Mouse (Mus musculus): ENCODE results near the gene Adgrg5. TPM values are rescaled to one million over a fixed set of nuclear protein-coding genes. Genes with fewer than 3 reads are reported as not detected.

The Adgrg5 gene
- polyA plus RNA-seq, 1 experiment, result not detected

GRCm38 (mm10) chr8:94978131-94978530, 54.6 kb downstream of the Adgrg5 start:
- TF ChIP-seq CTCF (IDR thresholded peaks at IDR 0.05; ENCODE audit: low read depth, low read length) (no peak), POLR2A (IDR thresholded peaks at IDR 0.05; ENCODE audit: borderline replicate concordance, low read depth, low read length) (no peak)
- Histone ChIP-seq H3K4me3 (ENCODE audit: insufficient read depth, low read length) (no peak overlapping the region), H3K27ac (ENCODE audit: insufficient read depth, low read depth, low read length) (no peak overlapping the region), H3K4me1 (ENCODE audit: control insufficient read depth, insufficient read depth, low read length) (no peaks in the 10 kb centered on the region)

GRCm38 (mm10) chr8:94978593-94979319, 55.3 kb downstream of the Adgrg5 start:
- H3K4me1 ChIP-seq (ENCODE audit: control insufficient read depth, insufficient read depth, low read length), result no peaks in the 10 kb centered on the region
- no peak overlapping the region for H3K4me3 ChIP-seq (ENCODE audit: insufficient read depth, low read length)
- H3K27ac ChIP-seq (ENCODE audit: insufficient read depth, low read depth, low read length), result no peak overlapping the region
- TF ChIP-seq CTCF (IDR thresholded peaks at IDR 0.05; ENCODE audit: low read depth, low read length), result no peak
- TF ChIP-seq POLR2A (IDR thresholded peaks at IDR 0.05; ENCODE audit: borderline replicate concordance, low read depth, low read length), result no peak

GRCm38 (mm10) chr8:94980176-94980575, 56.7 kb downstream of the Adgrg5 start:
- Histone ChIP-seq H3K27ac (ENCODE audit: insufficient read depth, low read depth, low read length) (no peak overlapping the region), H3K4me1 (ENCODE audit: control insufficient read depth, insufficient read depth, low read length) (no peaks in the 10 kb centered on the region), H3K4me3 (ENCODE audit: insufficient read depth, low read length) (no peak overlapping the region)
- TF ChIP-seq POLR2A (IDR thresholded peaks at IDR 0.05; ENCODE audit: borderline replicate concordance, low read depth, low read length) (no peak), CTCF (IDR thresholded peaks at IDR 0.05; ENCODE audit: low read depth, low read length) (no peak)

DNA sequence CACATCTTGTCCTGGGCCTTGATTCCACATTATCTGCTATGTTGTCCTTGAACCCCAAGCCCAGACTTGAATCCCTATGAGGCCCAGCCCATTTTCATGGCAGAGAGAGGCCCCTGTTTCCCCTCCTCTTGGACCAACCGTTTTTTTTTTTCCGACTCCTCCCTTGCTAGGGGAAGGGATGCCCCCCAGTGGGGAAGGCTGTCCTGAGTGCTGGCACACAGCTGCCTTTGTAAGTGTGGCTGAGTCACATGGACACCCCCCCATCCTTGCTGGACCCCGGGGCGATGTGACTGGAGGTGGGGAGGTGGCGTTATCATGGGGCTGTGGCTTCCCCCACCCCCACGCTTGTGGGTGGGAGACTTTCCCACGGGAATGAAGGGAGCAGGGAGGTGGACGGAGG, 57.5 kb downstream of the Adgrg5 start:
- Histone ChIP-seq H3K4me3 (ENCODE audit: insufficient read depth, low read length) (no peak overlapping the region), H3K27ac (ENCODE audit: insufficient read depth, low read depth, low read length) (no peak overlapping the region), H3K4me1 (ENCODE audit: control insufficient read depth, insufficient read depth, low read length) (no peaks in the 10 kb centered on the region)
- TF ChIP-seq CTCF (IDR thresholded peaks at IDR 0.05; ENCODE audit: low read depth, low read length) (no peak), POLR2A (IDR thresholded peaks at IDR 0.05; ENCODE audit: borderline replicate concordance, low read depth, low read length) (no peak)

GRCm38 (mm10) chr8:94981848-94982247, 58.4 kb downstream of the Adgrg5 start:
- Histone ChIP-seq H3K4me1 (ENCODE audit: control insufficient read depth, insufficient read depth, low read length) (no peaks in the 10 kb centered on the region), H3K4me3 (ENCODE audit: insufficient read depth, low read length) (no peak overlapping the region), H3K27ac (ENCODE audit: insufficient read depth, low read depth, low read length) (no peak overlapping the region)
- TF ChIP-seq POLR2A (IDR thresholded peaks at IDR 0.05; ENCODE audit: borderline replicate concordance, low read depth, low read length) (no peak), CTCF (IDR thresholded peaks at IDR 0.05; ENCODE audit: low read depth, low read length) (no peak)

- no peak for TF ChIP-seq CTCF (IDR thresholded peaks at IDR 0.05; ENCODE audit: low read depth, low read length)
- TF ChIP-seq POLR2A (IDR thresholded peaks at IDR 0.05; ENCODE audit: borderline replicate concordance, low read depth, low read length), result no peak
- no peak overlapping the region for H3K27ac ChIP-seq (ENCODE audit: insufficient read depth, low read depth, low read length)
- no peak overlapping the region for H3K4me3 ChIP-seq (ENCODE audit: insufficient read depth, low read length)
- H3K4me1 ChIP-seq (ENCODE audit: control insufficient read depth, insufficient read depth, low read length), result no peaks in the 10 kb centered on the region
These were observed 59.7 kb downstream of the Adgrg5 start for GRCm38 (mm10) chr8:94983146-94983545.

- Histone ChIP-seq H3K4me1 (ENCODE audit: control insufficient read depth, insufficient read depth, low read length) (no peaks in the 10 kb centered on the region), H3K4me3 (ENCODE audit: insufficient read depth, low read length) (no peak overlapping the region), H3K27ac (ENCODE audit: insufficient read depth, low read depth, low read length) (no peak overlapping the region)
- no peak for TF ChIP-seq CTCF (IDR thresholded peaks at IDR 0.05; ENCODE audit: low read depth, low read length)
- TF ChIP-seq POLR2A (IDR thresholded peaks at IDR 0.05; ENCODE audit: borderline replicate concordance, low read depth, low read length), result no peak
These were observed 60.5 kb downstream of the Adgrg5 start for GRCm38 (mm10) chr8:94983881-94984516.

DNA sequence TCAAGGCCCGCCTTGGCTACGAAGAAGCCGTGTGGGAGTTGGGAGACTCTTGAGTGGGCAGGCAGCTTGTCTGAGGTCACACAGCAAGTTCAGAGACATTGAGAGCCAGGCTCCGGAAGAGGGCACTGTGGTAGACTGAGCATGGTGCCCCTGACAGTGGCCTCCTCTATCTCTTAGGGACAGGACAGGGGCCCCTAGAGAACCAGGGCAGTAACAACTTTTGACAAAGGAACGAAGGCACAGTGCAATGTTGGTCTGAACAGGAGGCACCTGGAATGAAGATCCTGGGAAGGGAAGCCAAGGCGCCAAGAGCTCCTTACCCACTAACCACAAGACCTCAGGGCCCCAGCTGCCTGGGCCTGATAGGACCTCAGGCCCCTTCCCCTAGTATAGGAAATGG, 61.5 kb downstream of the Adgrg5 start:
- no peaks in the 10 kb centered on the region for H3K4me1 ChIP-seq (ENCODE audit: control insufficient read depth, insufficient read depth, low read length)
- H3K27ac ChIP-seq (ENCODE audit: insufficient read depth, low read depth, low read length), result no peak overlapping the region

DNA sequence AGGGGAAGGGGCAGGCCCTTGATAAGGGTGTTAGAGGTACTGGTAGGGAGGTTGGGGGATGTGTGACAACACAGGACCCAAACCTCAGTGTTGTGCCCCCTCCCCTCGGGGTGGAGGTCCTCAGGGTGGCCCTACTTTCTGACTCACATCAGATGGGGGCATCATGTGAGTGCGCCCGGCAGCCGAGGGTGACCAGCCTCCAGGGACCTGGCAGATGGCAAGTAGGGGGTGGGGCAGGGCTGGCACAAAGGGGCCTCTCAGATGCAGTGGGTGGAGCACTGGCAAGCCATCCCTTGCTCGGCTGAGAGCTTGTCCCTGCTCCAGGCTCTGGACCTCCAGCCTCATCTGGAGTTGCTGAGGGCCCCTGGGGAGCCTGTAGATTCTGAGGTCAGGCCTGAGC, 63.2 kb downstream of the Adgrg5 start:
- TF ChIP-seq POLR2A (IDR thresholded peaks at IDR 0.05; ENCODE audit: borderline replicate concordance, low read depth, low read length), result no peak
- TF ChIP-seq CTCF (IDR thresholded peaks at IDR 0.05; ENCODE audit: low read depth, low read length), result no peak
- Histone ChIP-seq H3K4me3 (ENCODE audit: insufficient read depth, low read length) (no peak overlapping the region), H3K27ac (ENCODE audit: insufficient read depth, low read depth, low read length) (no peak overlapping the region), H3K4me1 (ENCODE audit: control insufficient read depth, insufficient read depth, low read length) (no peaks in the 10 kb centered on the region)

More for the DNA sequence above, 61.5 kb downstream of the Adgrg5 start:
- TF ChIP-seq POLR2A (IDR thresholded peaks at IDR 0.05; ENCODE audit: borderline replicate concordance, low read depth, low read length), result no peak
- no peak for TF ChIP-seq CTCF (IDR thresholded peaks at IDR 0.05; ENCODE audit: low read depth, low read length)
- H3K4me3 ChIP-seq (ENCODE audit: insufficient read depth, low read length), result no peak overlapping the region

- Histone ChIP-seq H3K4me3 (ENCODE audit: insufficient read depth, low read length) (no peak overlapping the region), H3K4me1 (ENCODE audit: control insufficient read depth, insufficient read depth, low read length) (no peaks in the 10 kb centered on the region), H3K27ac (ENCODE audit: insufficient read depth, low read depth, low read length) (no peak overlapping the region)
- TF ChIP-seq CTCF (IDR thresholded peaks at IDR 0.05; ENCODE audit: low read depth, low read length) (no peak), POLR2A (IDR thresholded peaks at IDR 0.05; ENCODE audit: borderline replicate concordance, low read depth, low read length) (no peak)
These were observed 64.1 kb downstream of the Adgrg5 start for GRCm38 (mm10) chr8:94987553-94987952.
